Mouse (Mus musculus) MEL (cell line): Measurements from ENCODE around the gene Aspg. TPM values are rescaled to one million over a fixed set of nuclear protein-coding genes. Genes with fewer than 3 reads are reported as not detected.

Experiments
- DNase-seq: peaks from one replicate; pipeline ENCODE4 v3.0.0; 2011; ENCODE audit warnings: low read depth, low spot score
- H3K27ac ChIP-seq: 2 replicates; pipeline ENCODE4 v1.5.1; 2012; ENCODE audit warnings: low read depth, mild to moderate bottlenecking, control low read depth, low read length, moderate library complexity; ENCODE audit not compliant: control insufficient read depth
- H3K27me3 ChIP-seq, 2 experiments: fragments of 150-350 bp in 1 of 2; sonication (generic) in 1 of 2; 2 replicates each; pipeline ENCODE4 v1.6.1; 2012; ENCODE audit warnings: low read length in 2 of 2, mild to moderate bottlenecking in 2 of 2, improper control_type of control experiment in 1 of 2, moderate library complexity in 1 of 2; ENCODE audit not compliant: insufficient read depth in 2 of 2, control insufficient read depth in 1 of 2
- H3K36me3 ChIP-seq, 2 experiments: 2 replicates each; pipeline ENCODE4 v1.6.1; 2012 to 2014; ENCODE audit warnings: low read length in 2 of 2, improper control_type of control experiment in 1 of 2, inconsistent platforms in 1 of 2, mild to moderate bottlenecking in 1 of 2; ENCODE audit not compliant: insufficient read depth in 2 of 2, control insufficient read depth in 1 of 2
- H3K4me1 ChIP-seq, 2 experiments: fragments of 150-350 bp in 1 of 2; sonication (generic) in 1 of 2; 2 replicates each; pipeline ENCODE4 v1.6.1; 2012; ENCODE audit warnings: low read length in 2 of 2, improper control_type of control experiment in 1 of 2, mild to moderate bottlenecking in 1 of 2; ENCODE audit not compliant: insufficient read depth in 2 of 2, control insufficient read depth in 1 of 2
- H3K4me3 ChIP-seq, 2 experiments: fragments of 150-350 bp in 1 of 2; sonication (generic) in 1 of 2; 2 replicates each; pipeline ENCODE4 v1.5.1; 2012; ENCODE audit warnings: low read depth in 2 of 2, low read length in 2 of 2, mild to moderate bottlenecking in 2 of 2, moderate library complexity in 2 of 2, control low read depth in 1 of 2, improper control_type of control experiment in 1 of 2; ENCODE audit not compliant: control insufficient read depth in 1 of 2, insufficient read depth in 1 of 2
- H3K79me2 ChIP-seq: 2 replicates; pipeline ENCODE4 v1.6.1; 2012; ENCODE audit warnings: mild to moderate bottlenecking, low read length, moderate library complexity; ENCODE audit not compliant: control insufficient read depth, poor library complexity, insufficient read depth
- H3K9ac ChIP-seq: 2 replicates; pipeline ENCODE4 v1.6.1; 2012; ENCODE audit warnings: low read depth, mild to moderate bottlenecking, control low read depth, low read length, moderate library complexity; ENCODE audit not compliant: control insufficient read depth, poor library complexity, severe bottlenecking
- H3K9me3 ChIP-seq: fragments of 150-350 bp; sonication (generic); replicated peaks from 2 replicates; pipeline ENCODE4 v1.6.1; 2012; ENCODE audit warnings: mild to moderate bottlenecking, low read length, improper control_type of control experiment, moderate library complexity; ENCODE audit not compliant: insufficient read depth
- CHD2 ChIP-seq: IDR thresholded peaks from 2 replicates; pipeline ENCODE4 v1.6.1; 2011; ENCODE audit warnings: low read length, improper control_type of control experiment
- CTCF ChIP-seq, 3 experiments: IDR thresholded peaks in 2 of 3; conservative IDR thresholded peaks in 1 of 3; 2 replicates each; pipeline ENCODE4 v1.5.1; 2011 to 2012; ENCODE audit warnings: low read length in 3 of 3, low read depth in 2 of 3, mild to moderate bottlenecking in 2 of 3, improper control_type of control experiment in 1 of 3, inconsistent platforms in 1 of 3, mixed read lengths in 1 of 3, moderate library complexity in 1 of 3; ENCODE audit not compliant: control insufficient read depth in 1 of 3, insufficient read depth in 1 of 3, poor library complexity in 1 of 3, severe bottlenecking in 1 of 3
- GATA1 ChIP-seq: IDR thresholded peaks from 2 replicates; pipeline ENCODE4 v1.6.1; 2011; ENCODE audit warnings: low read depth, low read length, improper control_type of control experiment
- HCFC1 ChIP-seq: IDR thresholded peaks from 2 replicates; pipeline ENCODE4 v1.6.1; 2012; ENCODE audit warnings: low read depth, mild to moderate bottlenecking, inconsistent platforms, low read length, improper control_type of control experiment, moderate library complexity
- KAT2A ChIP-seq: conservative IDR thresholded peaks from 2 replicates; pipeline ENCODE4 v1.6.1; 2012; ENCODE audit warnings: low read depth, low read length, improper control_type of control experiment, inconsistent platforms
- MAFK ChIP-seq: IDR thresholded peaks from 2 replicates; pipeline ENCODE4 v1.6.1; 2011; ENCODE audit warnings: low read depth, mild to moderate bottlenecking, low read length, improper control_type of control experiment, borderline replicate concordance
- MAX ChIP-seq: IDR thresholded peaks from 2 replicates; pipeline ENCODE4 v1.6.1; 2011; ENCODE audit warnings: low read length, improper control_type of control experiment
- MAZ ChIP-seq: IDR thresholded peaks from 2 replicates; pipeline ENCODE4 v1.6.1; 2012; ENCODE audit warnings: low read depth, mild to moderate bottlenecking, inconsistent platforms, low read length, improper control_type of control experiment
- MXI1 ChIP-seq: IDR thresholded peaks from 2 replicates; pipeline ENCODE4 v1.6.1; 2011; ENCODE audit warnings: mild to moderate bottlenecking, low read depth, low read length, improper control_type of control experiment
- NELFE ChIP-seq: IDR thresholded peaks from 2 replicates; pipeline ENCODE4 v1.6.1; 2011; ENCODE audit warnings: low read depth, low read length, improper control_type of control experiment
- NRF1 ChIP-seq: IDR thresholded peaks from 2 replicates; pipeline ENCODE4 v1.6.1; 2014; ENCODE audit warnings: low read depth, mild to moderate bottlenecking, inconsistent platforms, low read length, improper control_type of control experiment, moderate library complexity; ENCODE audit not compliant: poor library complexity, insufficient read depth, severe bottlenecking
- POLR2AphosphoS2 ChIP-seq: IDR thresholded peaks from 2 replicates; pipeline ENCODE4 v1.6.1; 2011; ENCODE audit warnings: low read length, improper control_type of control experiment
- POLR2AphosphoS5 ChIP-seq: IDR thresholded peaks from 2 replicates; pipeline ENCODE4 v1.6.1; 2012; ENCODE audit warnings: low read depth, borderline replicate concordance, mild to moderate bottlenecking, inconsistent platforms, low read length, moderate library complexity, mixed read lengths
- RCOR1 ChIP-seq: IDR thresholded peaks from 2 replicates; pipeline ENCODE4 v1.6.1; 2012; ENCODE audit warnings: low read depth, mild to moderate bottlenecking, inconsistent platforms, low read length, improper control_type of control experiment
- TAL1 ChIP-seq: IDR thresholded peaks from 2 replicates; pipeline ENCODE4 v1.6.1; 2012; ENCODE audit warnings: mild to moderate bottlenecking, inconsistent platforms, low read length, moderate library complexity, mixed read lengths
- UBTF ChIP-seq: IDR thresholded peaks from 2 replicates; pipeline ENCODE4 v1.6.1; 2012; ENCODE audit warnings: low read depth, mild to moderate bottlenecking, inconsistent platforms, low read length, improper control_type of control experiment, moderate library complexity, borderline replicate concordance; ENCODE audit not compliant: insufficient read depth
- ZKSCAN1 ChIP-seq: IDR thresholded peaks from 2 replicates; pipeline ENCODE4 v1.6.1; 2012; ENCODE audit warnings: low read depth, mild to moderate bottlenecking, inconsistent platforms, low read length, improper control_type of control experiment, moderate library complexity
- ZMIZ1 ChIP-seq: IDR thresholded peaks from 2 replicates; pipeline ENCODE4 v1.6.1; 2012; ENCODE audit warnings: low read depth, mild to moderate bottlenecking, inconsistent platforms, low read length, improper control_type of control experiment, moderate library complexity
- polyA plus RNA-seq, 2 experiments: library from polyadenylated mRNA; stranded (reverse) in 1 of 2; unstranded in 1 of 2; fragments of >175 nt in 1 of 2; fragments of >200 nt in 1 of 2; gene quantifications; 2 replicates each; pipeline versions ENCODE4 v1.2.1 to v1.2.4; 2012; ENCODE audit warnings: low replicate concordance in 2 of 2, low read depth in 1 of 2; ENCODE audit not compliant: insufficient read length in 2 of 2, insufficient read depth in 1 of 2, missing spikeins in 1 of 2
- total RNA-seq: library from RNA; depleted of rRNA; stranded (reverse); fragments of 300-350 nt; gene quantifications from 2 replicates; pipeline ENCODE4 v1.2.3, GENCODE M21; 2012

Gene Aspg
- total and polyA plus RNA-seq, 3 experiments, result not detected

GRCm38 (mm10) chr12:112086250-112086649 lies 20.2 kb upstream of the Aspg start:
- H3K79me2 ChIP-seq, result no peaks in the 10 kb centered on the region
- no peaks in the 10 kb centered on the region for H3K4me1 ChIP-seq
- no peak overlapping the region for H3K9ac ChIP-seq
- TF ChIP-seq MAZ (no peak), TAL1 (no peak), ZMIZ1 (no peak), MXI1 (no peak), MAFK (no peak), RCOR1 (no peak), HCFC1 (no peak), MAX (no peak), NRF1 (no peak)
- no peaks in the 10 kb centered on the region for H3K27me3 ChIP-seq
- no peak overlapping the region for H3K4me3 ChIP-seq
- no peaks in the 10 kb centered on the region for H3K36me3 ChIP-seq
- no peak overlapping the region for H3K27ac ChIP-seq
- DNase-seq, result no peak
- peaks cover 10% of the 10 kb centered on the region for H3K9me3 ChIP-seq

DNA sequence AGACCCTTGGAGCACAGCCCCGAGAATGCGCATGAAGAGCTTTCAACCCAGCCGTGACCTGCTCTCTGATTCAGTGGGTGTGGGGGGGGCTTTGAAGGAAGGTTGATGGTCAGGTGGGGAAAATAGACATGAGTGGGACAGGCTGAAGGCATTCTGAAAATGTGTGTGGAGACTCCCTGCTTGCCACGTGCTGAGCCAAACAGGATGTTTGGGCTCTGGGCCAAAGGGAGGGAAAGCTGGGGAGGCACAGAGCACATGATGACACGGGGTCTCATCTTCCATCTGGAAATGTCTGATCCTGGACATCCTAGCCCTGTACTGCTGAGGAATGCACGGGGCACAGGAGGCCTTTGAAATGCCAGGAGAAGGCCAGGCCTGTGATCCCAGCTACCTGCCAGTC lies 19.8 kb upstream of the Aspg start:
- DNase-seq, result no peak
- Histone ChIP-seq H3K36me3 (no peaks in the 10 kb centered on the region), H3K27me3 (no peaks in the 10 kb centered on the region), H3K9me3 (peaks cover 10% of the 10 kb centered on the region), H3K27ac (no peak overlapping the region), H3K4me1 (no peaks in the 10 kb centered on the region), H3K9ac (no peak overlapping the region), H3K4me3 (no peak overlapping the region), H3K79me2 (no peaks in the 10 kb centered on the region)
- no peak for TF ChIP-seq HCFC1
- no peak for TF ChIP-seq CTCF (IDR thresholded peaks at IDR 0.05 in 2 of 3, conservative IDR thresholded peaks at IDR 0.05 in 1 of 3; ENCODE audit: control insufficient read depth in 1 of 3, insufficient read depth in 1 of 3, low read depth in 2 of 3, low read length in 3 of 3, poor library complexity in 1 of 3, severe bottlenecking in 1 of 3)
- no peak for TF ChIP-seq POLR2AphosphoS2
- TF ChIP-seq MXI1, result no peak
- TF ChIP-seq RCOR1, result no peak
- TF ChIP-seq NRF1, result no peak
- TF ChIP-seq GATA1, result no peak
- TF ChIP-seq NELFE, result no peak
- no peak for TF ChIP-seq KAT2A
- TF ChIP-seq CHD2, result no peak
- no peak for TF ChIP-seq POLR2AphosphoS5
- TF ChIP-seq ZKSCAN1, result no peak
- TF ChIP-seq UBTF, result no peak
